Comparison of ENCODE assay signal across 27 mouse cellular contexts in genomic region chr13:19389896-19390295, GRCm38 (mm10). TPM values are rescaled to one million over a fixed set of nuclear protein-coding genes. Genes with fewer than 3 reads are reported as not detected.
DNase-seq lines count a peak whose midpoint lies in the region; ATAC-seq and TF ChIP-seq lines count a peak whose summit lies in the region.
"Had no signal": no experiment of that assay in that cellular context is flagged by ENCODE, and none has a peak within 500 bp of the region (broad histone marks: within the 10 kb centered on the region; RNA-seq: fewer than 3 reads in every experiment).

No protein-coding gene starts in this region.

- no peak for ATAC-seq in hindbrain, embryonic 13.5 days (ENCODE audit: low FRiP score)
- no peak for ATAC-seq in hindbrain, embryonic 12.5 days (ENCODE audit: low FRiP score)
- no peak for ATAC-seq in midbrain, embryonic 15.5 days (replicated peaks)
- ATAC-seq in intestine, postnatal 0 days = no peak
- ATAC-seq in forebrain, postnatal 0 days = no peak
- ATAC-seq: forebrain, embryonic 16.5 days; liver, postnatal 0 days had no signal

- no peaks in the 10 kb centered on the region for H3K27me3 ChIP-seq in hindbrain, embryonic 13.5 days
- no peaks in the 10 kb centered on the region for H3K27me3 ChIP-seq in hindbrain, embryonic 12.5 days
- H3K27me3 ChIP-seq in midbrain, embryonic 10.5 days (ENCODE audit: low read depth, poor library complexity, severe bottlenecking) = no peaks in the 10 kb centered on the region
- H3K27me3 ChIP-seq in midbrain, embryonic 15.5 days (replicated peaks) = no peaks in the 10 kb centered on the region
- H3K27me3 ChIP-seq in intestine, postnatal 0 days (replicated peaks; ENCODE audit: control insufficient read depth, insufficient read depth, low read length) = no peaks in the 10 kb centered on the region
- H3K27me3 ChIP-seq in forebrain, postnatal 0 days (ENCODE audit: insufficient read depth, low read length) = no peaks in the 10 kb centered on the region
- H3K27me3 ChIP-seq: CH12.LX; heart, embryonic 12.5 days; kidney, embryonic 15.5 days; limb, embryonic 12.5 days; megakaryocyte, embryonic 14.5 days; neural tube, embryonic 12.5 days had no signal

- H3K9me3 ChIP-seq in hindbrain, embryonic 13.5 days = no peaks in the 10 kb centered on the region
- H3K9me3 ChIP-seq in hindbrain, embryonic 12.5 days (replicated peaks) = no peaks in the 10 kb centered on the region
- no peaks in the 10 kb centered on the region for H3K9me3 ChIP-seq in midbrain, embryonic 10.5 days (replicated peaks)
- no peaks in the 10 kb centered on the region for H3K9me3 ChIP-seq in midbrain, embryonic 15.5 days
- no peaks in the 10 kb centered on the region for H3K9me3 ChIP-seq in intestine, postnatal 0 days (ENCODE audit: control insufficient read depth)
- no peaks in the 10 kb centered on the region for H3K9me3 ChIP-seq in forebrain, postnatal 0 days (ENCODE audit: low read length)
- H3K9me3 ChIP-seq: embryonic facial prominence, embryonic 10.5 days; heart, embryonic 12.5 days; kidney, embryonic 15.5 days; limb, embryonic 12.5 days; neural tube, embryonic 12.5 days had no signal

- 45% methylated on average over 12 of the region's 12 CpGs for WGBS in hindbrain, embryonic 13.5 days
- 51% methylated on average over 12 of the region's 12 CpGs for WGBS in hindbrain, embryonic 12.5 days
- 36% methylated on average over 12 of the region's 12 CpGs for WGBS in midbrain, embryonic 10.5 days
- 36% methylated on average over 12 of the region's 12 CpGs for WGBS in midbrain, embryonic 15.5 days
- WGBS in intestine, postnatal 0 days = 51% methylated on average over 12 of the region's 12 CpGs
- 40% methylated on average over 12 of the region's 12 CpGs for WGBS in forebrain, postnatal 0 days

- peaks cover 28% of the 10 kb centered on the region for H3K4me1 ChIP-seq in hindbrain, embryonic 13.5 days (replicated peaks)
- H3K4me1 ChIP-seq in hindbrain, embryonic 12.5 days = peaks cover 12% of the 10 kb centered on the region
- peaks cover 16% of the 10 kb centered on the region for H3K4me1 ChIP-seq in midbrain, embryonic 10.5 days
- peaks cover 15% of the 10 kb centered on the region for H3K4me1 ChIP-seq in midbrain, embryonic 15.5 days
- peaks cover 8% of the 10 kb centered on the region; the same call in 1 of the 2 replicates for H3K4me1 ChIP-seq in intestine, postnatal 0 days (replicated peaks; ENCODE audit: control insufficient read depth, insufficient read depth, low read length)
- H3K4me1 ChIP-seq in forebrain, postnatal 0 days (ENCODE audit: insufficient read depth) = peaks cover 11% of the 10 kb centered on the region

- H3K4me3 ChIP-seq in hindbrain, embryonic 13.5 days = no peak overlapping the region
- H3K4me3 ChIP-seq in hindbrain, embryonic 12.5 days = no peak overlapping the region
- no peak overlapping the region for H3K4me3 ChIP-seq in midbrain, embryonic 10.5 days
- H3K4me3 ChIP-seq in midbrain, embryonic 15.5 days = no peak overlapping the region
- H3K4me3 ChIP-seq in intestine, postnatal 0 days (ENCODE audit: low read depth, low read length) = no peak overlapping the region
- H3K4me3 ChIP-seq in forebrain, postnatal 0 days (ENCODE audit: low read depth, low read length) = no peak overlapping the region
- H3K4me3 ChIP-seq: embryonic facial prominence, embryonic 10.5 days; heart, embryonic 12.5 days; kidney, embryonic 15.5 days; limb, embryonic 12.5 days; megakaryocyte, embryonic 14.5 days; neural tube, embryonic 12.5 days had no signal

- DNase-seq in midbrain, embryonic 10.5 days (ENCODE audit: low spot score) = no peak
- DNase-seq in ZHBTc4 (ENCODE audit: low read depth, low spot score) = peak; percentile 55
- DNase-seq in forebrain, postnatal 0 days = no peak
- DNase-seq in ovary, postnatal 14 days (ENCODE audit: low spot score) = no peak
- DNase-seq: adrenal gland, postnatal 25 days; B cell, adult 2 months; cerebellum, adult 11 months; gastrocnemius, postnatal 25 days; heart, adult 18-20 months; heart, postnatal 10 days; liver, postnatal 0 days; retina, postnatal 1 day; right cerebral cortex, postnatal 25 days; thymus, postnatal 14 days had no signal

- TF ChIP-seq CTCF in intestine, postnatal 0 days (IDR thresholded peaks at IDR 0.05; ENCODE audit: low read depth) = no peak
- no peak for TF ChIP-seq CTCF in forebrain, postnatal 0 days (IDR thresholded peaks at IDR 0.05; ENCODE audit: low read depth)

- no peaks in the 10 kb centered on the region for H3K36me3 ChIP-seq in hindbrain, embryonic 13.5 days
- no peaks in the 10 kb centered on the region for H3K36me3 ChIP-seq in hindbrain, embryonic 12.5 days
- H3K36me3 ChIP-seq in midbrain, embryonic 10.5 days = 0 out of 2 replicates have a peak, but pooled peaks cover 5% of the 10 kb centered on the region
- H3K36me3 ChIP-seq in midbrain, embryonic 15.5 days (replicated peaks) = no peaks in the 10 kb centered on the region
- no peaks in the 10 kb centered on the region for H3K36me3 ChIP-seq in intestine, postnatal 0 days (ENCODE audit: control insufficient read depth, insufficient read depth)
- no peaks in the 10 kb centered on the region for H3K36me3 ChIP-seq in forebrain, postnatal 0 days (ENCODE audit: insufficient read depth)
- H3K36me3 ChIP-seq: embryonic facial prominence, embryonic 10.5 days; heart, embryonic 12.5 days; kidney, embryonic 15.5 days; neural tube, embryonic 12.5 days had no signal

- H3K27ac ChIP-seq in hindbrain, embryonic 13.5 days = 0 out of 2 replicates have a peak overlapping the region, but pooled peaks have one; percentile 4
- no peak overlapping the region for H3K27ac ChIP-seq in hindbrain, embryonic 12.5 days
- H3K27ac ChIP-seq in midbrain, embryonic 10.5 days (replicated peaks) = 0 out of 2 replicates have a peak overlapping the region, but pooled peaks have one; percentile 17
- H3K27ac ChIP-seq in midbrain, embryonic 15.5 days = no peak overlapping the region
- peak overlapping the region; percentile 15; the same call in 1 of the 2 replicates for H3K27ac ChIP-seq in intestine, postnatal 0 days (ENCODE audit: low read depth, low read length)
- H3K27ac ChIP-seq in forebrain, postnatal 0 days (ENCODE audit: low read depth, low read length) = no peak overlapping the region
- H3K27ac ChIP-seq: embryonic facial prominence, embryonic 10.5 days; kidney, embryonic 15.5 days; limb, embryonic 12.5 days; neural tube, embryonic 12.5 days had no signal

- H3K4me2 ChIP-seq in hindbrain, embryonic 13.5 days = no peak overlapping the region
- no peak overlapping the region for H3K4me2 ChIP-seq in hindbrain, embryonic 12.5 days (replicated peaks)
- no peak overlapping the region for H3K4me2 ChIP-seq in midbrain, embryonic 15.5 days
- peak overlapping the region; percentile 17; the same call in 1 of the 2 replicates for H3K4me2 ChIP-seq in intestine, postnatal 0 days (replicated peaks; ENCODE audit: low read depth)
- no peak overlapping the region for H3K4me2 ChIP-seq in forebrain, postnatal 0 days (ENCODE audit: low read depth)
- H3K4me2 ChIP-seq: heart, embryonic 12.5 days; kidney, embryonic 15.5 days; limb, embryonic 12.5 days; liver, embryonic 11.5 days; neural tube, embryonic 12.5 days had no signal

- no peak overlapping the region for H3K9ac ChIP-seq in hindbrain, embryonic 13.5 days
- H3K9ac ChIP-seq in hindbrain, embryonic 12.5 days = no peak overlapping the region
- H3K9ac ChIP-seq in midbrain, embryonic 15.5 days = no peak overlapping the region
- no peak overlapping the region for H3K9ac ChIP-seq in intestine, postnatal 0 days (ENCODE audit: low read depth, low read length)
- H3K9ac ChIP-seq in forebrain, postnatal 0 days = no peak overlapping the region
- H3K9ac ChIP-seq: heart, embryonic 12.5 days; kidney, embryonic 15.5 days; limb, embryonic 12.5 days; liver, postnatal 0 days; neural tube, embryonic 12.5 days had no signal

RNA-seq across cellular contexts. Expression of gene Stard3nl, which starts 5.7 kb away (rescaled TPM):
- polyA plus RNA-seq in hindbrain, embryonic 13.5 days (2015; fragmentation: Nextera tagmentation; extraction: Ambion mirVana) = 197 and 198 TPM in 2 replicates
- 143 and 156 TPM in 2 replicates for polyA plus RNA-seq in hindbrain, embryonic 12.5 days (2016; fragmentation: Nextera tagmentation; extraction: Ambion mirVana)
- 107 and 109 TPM in 2 replicates for polyA plus RNA-seq in midbrain, embryonic 10.5 days (2016; fragmentation: Nextera tagmentation; extraction: Ambion mirVana)
- polyA plus RNA-seq in midbrain, embryonic 15.5 days (2015; fragmentation: Nextera tagmentation; extraction: Ambion mirVana) = 204 and 208 TPM in 2 replicates
- polyA plus RNA-seq in intestine, postnatal 0 days (2015; fragmentation: Nextera tagmentation; extraction: Ambion mirVana) = 79.6 and 82.2 TPM in 2 replicates
- 106 and 119 TPM in 2 replicates for total RNA-seq in forebrain, postnatal 0 days (2014; rRNA removed)
- polyA plus RNA-seq in forebrain, postnatal 0 days (2015; fragmentation: Nextera tagmentation; extraction: Ambion mirVana) = 180 and 199 TPM in 2 replicates

Comparison
In these comparisons a context has a peak if more than half of its experiments do, and no peak if none do; other contexts are left out.
1. H3K27ac ChIP-seq: peak in hindbrain, embryonic 13.5 days (single experiment), midbrain, embryonic 10.5 days (single experiment) and intestine, postnatal 0 days (single experiment); none in hindbrain, embryonic 12.5 days (single experiment), midbrain, embryonic 15.5 days (single experiment) and forebrain, postnatal 0 days (single experiment).